Mouse (Mus musculus) embryonic stem cell, embryonic (primary cell): ENCODE measurements around the gene Tfap2d.

Experiments
- CTCF ChIA-PET, 4 experiments: fragments of 300-600 bp in 2 of 4; fragments of 350-600 bp in 2 of 4; sonication (Branson Sonifier 250); formaldehyde crosslinking; loops; one replicate each; lab custom pipeline; 2022; ENCODE audit warnings: inconsistent platforms in 2 of 4; lab: Charles Lee
- POLR2A ChIA-PET, 4 experiments: fragments of 300-600 bp in 2 of 4; fragments of 350-600 bp in 2 of 4; sonication (Branson Sonifier 250); formaldehyde crosslinking; loops; one replicate each; lab custom pipeline; 2022; ENCODE audit warnings: antibody characterized with exemption in 4 of 4, inconsistent platforms in 1 of 4; lab: Charles Lee

Gene Tfap2d

GRCm38 (mm10) chr1:19102631-19103030 is at the start of gene Tfap2d:
Gene Tfap2d, plus strand, starts transcription at chr1:19103022.
- POLR2A ChIA-PET, result no interaction called here
- CTCF ChIA-PET, result no interaction called here

DNA sequence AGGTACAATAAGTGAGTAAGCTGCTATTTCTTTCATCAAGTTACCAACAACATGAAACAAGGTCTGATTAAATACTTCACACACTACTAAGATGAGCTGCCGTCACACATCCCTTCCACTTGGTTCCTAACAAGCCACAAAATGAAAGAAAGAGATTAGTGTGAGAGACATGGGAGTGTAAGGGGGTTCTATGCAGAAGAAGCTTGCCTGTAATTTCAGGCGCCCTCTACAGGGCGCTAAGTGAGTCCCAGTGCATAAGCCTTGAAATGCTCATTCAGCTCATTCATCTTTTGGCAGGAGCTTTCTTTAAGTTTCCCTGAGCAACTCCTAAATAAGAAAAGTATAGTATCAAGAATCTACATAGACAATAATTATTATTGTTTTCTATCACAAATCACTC is 46.5 kb upstream of the Tfap2d start:
- ChIA-PET CTCF (interaction anchor here in 2 of 4 experiments (0.5 to 1.1 kb wide), 9 partner anchors 9 to 693 kb away, joined by 3 to 4 read pairs (median 3); no protein-coding TSS in a partner anchor), POLR2A (no interaction called here)

GRCm38 (mm10) chr1:19056861-19057260 is 46.0 kb upstream of the Tfap2d start:
- ChIA-PET CTCF (interaction anchor here in 1 of 4 experiments (0.5 to 1.1 kb wide), 7 partner anchors 10 to 694 kb away, joined by 3 to 4 read pairs (median 3); no protein-coding TSS in a partner anchor), POLR2A (no interaction called here)

- CTCF ChIA-PET, result interaction anchor here in 3 of 4 experiments (0.5 to 0.6 kb wide), 3 partner anchors 91 to 1426 kb away, joined by 3 to 10 read pairs (median 4); no protein-coding TSS in a partner anchor
- POLR2A ChIA-PET, result interaction anchor here in 1 of 4 experiments (0.7 kb wide), 1 partner anchor 573 kb away, joined by 3 read pairs; no protein-coding TSS in a partner anchor
Observed at GRCm38 (mm10) chr1:19088078-19088477, 14.7 kb upstream of the Tfap2d start.

- CTCF ChIA-PET, result no interaction called here
- POLR2A ChIA-PET, result interaction anchor here in 1 of 4 experiments (0.5 kb wide), 2 partner anchors 142 to 1733 kb away, joined by 3 read pairs; no protein-coding TSS in a partner anchor
Observed at GRCm38 (mm10) chr1:19096921-19097320, 5.9 kb upstream of the Tfap2d start.

- POLR2A ChIA-PET, result no interaction called here
- CTCF ChIA-PET, result no interaction called here
Observed at GRCm38 (mm10) chr1:19103316-19103715, 494 bp downstream of the Tfap2d start.

DNA sequence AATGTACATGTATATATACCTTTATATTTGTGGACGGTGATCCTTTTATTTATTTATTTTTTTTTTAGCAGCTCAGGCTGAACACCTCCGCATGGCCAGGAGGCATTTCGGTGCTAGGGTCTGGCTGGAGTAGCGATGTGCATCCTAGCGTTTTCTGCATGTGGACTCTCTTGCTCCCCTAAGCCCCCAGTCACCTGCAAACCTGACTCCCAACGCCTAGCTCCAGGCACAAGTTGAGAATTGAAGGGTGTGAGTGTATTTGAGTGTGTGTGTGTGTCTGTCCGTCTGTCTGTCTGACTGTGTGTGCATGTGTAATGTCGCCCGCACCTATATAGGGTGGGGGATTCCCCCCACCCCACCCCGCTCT is 937 bp downstream of the Tfap2d start:
- POLR2A ChIA-PET, result no interaction called here

DNA sequence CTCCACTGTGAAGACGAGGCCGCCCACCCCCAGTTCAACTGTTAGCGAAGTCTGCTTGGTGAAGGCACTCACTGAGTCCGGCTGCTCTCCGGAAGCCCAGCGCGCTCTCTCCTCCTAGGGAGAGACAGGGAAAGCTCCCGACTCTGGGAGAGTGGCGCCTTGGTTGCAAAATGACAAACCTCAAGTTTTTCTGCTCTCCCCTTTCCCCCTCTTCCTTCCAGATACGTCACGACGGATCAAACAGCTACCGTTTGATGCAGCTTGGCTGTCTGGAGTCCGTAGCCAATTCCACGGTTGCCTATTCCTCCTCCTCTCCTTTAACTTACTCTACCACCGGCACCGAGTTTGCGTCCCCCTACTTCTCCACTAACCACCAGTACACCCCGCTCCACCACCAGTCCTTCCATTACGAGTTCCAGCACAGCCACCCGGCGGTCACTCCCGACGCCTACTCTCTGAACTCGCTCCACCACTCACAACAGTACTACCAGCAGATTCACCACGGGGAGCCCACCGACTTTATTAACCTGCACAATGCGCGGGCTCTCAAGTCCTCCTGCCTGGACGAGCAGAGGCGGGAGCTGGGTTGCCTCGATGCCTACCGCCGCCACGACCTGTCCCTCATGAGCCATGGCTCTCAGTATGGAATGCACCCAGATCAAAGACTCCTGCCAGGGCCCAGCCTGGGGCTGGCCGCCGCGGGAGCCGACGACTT is 1.5 kb downstream of the Tfap2d start:
- POLR2A ChIA-PET, result interaction anchor here in 1 of 4 experiments (0.6 kb wide), 1 partner anchor 1410 kb away, joined by 3 read pairs; no protein-coding TSS in a partner anchor

More for the DNA sequence above, 937 bp downstream of the Tfap2d start:
- CTCF ChIA-PET, result interaction anchor here in 1 of 4 experiments (0.6 kb wide), 1 partner anchor 129 kb away, joined by 5 read pairs; no protein-coding TSS in a partner anchor

DNA sequence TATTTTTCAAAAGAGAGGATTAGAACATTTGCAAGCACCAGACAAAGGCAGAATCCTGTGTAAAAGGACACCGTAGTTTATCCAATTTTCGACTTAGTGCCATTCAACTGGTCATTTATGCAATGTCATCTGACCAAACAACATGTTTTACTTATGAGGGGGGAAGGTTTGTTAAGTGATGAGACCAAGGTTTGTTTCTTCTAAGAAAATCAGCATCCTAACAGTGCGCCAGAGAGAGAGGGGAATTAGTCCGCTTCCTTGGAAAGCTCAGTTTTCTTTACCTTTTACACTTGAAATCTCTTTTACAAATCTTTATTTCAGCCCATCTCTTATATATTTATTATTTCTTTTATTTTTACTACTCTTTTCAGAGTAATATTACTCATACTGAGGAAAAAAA is 3.6 kb downstream of the Tfap2d start:
- ChIA-PET CTCF (interaction anchor here in 1 of 4 experiments (0.6 kb wide), 1 partner anchor 48 kb away, joined by 4 read pairs; no protein-coding TSS in a partner anchor), POLR2A (no interaction called here)

More for the DNA sequence above, 1.5 kb downstream of the Tfap2d start:
- CTCF ChIA-PET, result interaction anchor here in 3 of 4 experiments (0.6 to 1.0 kb wide), 3 partner anchors 48 to 129 kb away, joined by 3 to 6 read pairs (median 5); no protein-coding TSS in a partner anchor

GRCm38 (mm10) chr1:19106841-19107800 is 4.3 kb downstream of the Tfap2d start:
- CTCF ChIA-PET, result interaction anchor here in 1 of 4 experiments (0.6 kb wide), 1 partner anchor 47 kb away, joined by 4 read pairs; no protein-coding TSS in a partner anchor
- POLR2A ChIA-PET, result no interaction called here

DNA sequence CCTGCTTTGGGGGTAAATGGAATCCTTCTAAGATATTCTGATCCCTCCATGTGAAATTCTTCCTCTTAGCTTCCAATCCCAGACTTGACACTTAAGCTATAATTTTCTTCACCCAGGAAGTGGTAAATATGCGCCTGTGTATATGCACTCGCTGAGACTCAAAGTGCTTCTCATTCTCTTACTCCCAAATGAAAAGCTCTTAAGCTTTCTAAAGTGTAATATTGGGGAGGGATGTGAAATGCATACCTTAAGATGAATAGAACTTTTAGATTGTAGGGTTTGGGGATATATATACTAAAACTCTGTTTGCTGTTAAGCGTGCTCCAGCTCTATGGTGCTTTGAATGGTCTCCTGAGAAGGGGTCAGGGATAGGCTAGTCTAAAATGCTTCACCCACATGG is 5.0 kb downstream of the Tfap2d start:
- POLR2A ChIA-PET, result no interaction called here
- CTCF ChIA-PET, result no interaction called here

DNA sequence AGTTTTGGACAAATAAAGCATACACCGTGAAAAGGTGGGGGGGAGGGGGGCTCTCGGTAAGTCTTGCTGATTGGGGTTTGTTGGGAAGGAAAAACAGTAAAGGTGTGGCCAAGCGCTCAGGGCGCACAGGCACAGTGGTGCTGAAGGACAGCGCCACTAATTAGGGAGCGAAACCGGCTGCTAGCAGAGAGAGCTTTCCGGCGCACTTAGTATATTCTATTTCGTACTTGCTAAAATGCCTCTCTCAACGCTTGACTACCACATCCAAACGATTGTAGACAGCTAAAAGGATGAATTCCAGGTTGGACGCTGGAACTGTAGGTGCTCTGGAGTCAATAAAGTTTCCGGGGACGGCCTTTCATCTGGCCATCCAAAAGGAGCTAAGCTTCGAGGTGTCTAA is 6.9 kb downstream of the Tfap2d start:
- POLR2A ChIA-PET, result interaction anchor here in 1 of 4 experiments (0.7 kb wide), 1 partner anchor 15 kb away, joined by 3 read pairs; no protein-coding TSS in a partner anchor

DNA sequence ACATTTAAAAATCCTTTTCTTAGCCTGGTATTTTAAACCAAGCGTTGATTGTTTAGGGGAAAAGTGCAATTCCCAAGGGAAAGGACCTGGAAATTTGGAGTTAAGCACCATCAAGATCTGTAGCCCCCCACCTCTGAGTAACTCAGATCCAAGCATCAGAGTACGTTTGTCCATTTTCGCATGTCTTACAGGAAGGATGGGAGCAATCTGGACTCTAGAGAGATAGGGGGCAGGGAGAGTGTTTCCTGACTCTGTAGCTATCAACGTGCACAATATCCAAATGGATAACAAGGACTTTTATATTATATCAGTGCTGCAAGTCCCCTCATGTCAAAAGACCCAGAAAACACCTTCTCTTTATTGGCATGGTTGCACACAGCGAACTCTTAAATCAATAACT is 7.4 kb downstream of the Tfap2d start:
- ChIA-PET POLR2A (interaction anchor here in 1 of 4 experiments (0.7 kb wide), 1 partner anchor 16 kb away, joined by 3 read pairs; no protein-coding TSS in a partner anchor), CTCF (no interaction called here)

More for the DNA sequence above, 6.9 kb downstream of the Tfap2d start:
- CTCF ChIA-PET, result no interaction called here

- CTCF ChIA-PET, result no interaction called here
- POLR2A ChIA-PET, result no interaction called here
Observed at GRCm38 (mm10) chr1:19111020-19111419, 8.2 kb downstream of the Tfap2d start.

DNA sequence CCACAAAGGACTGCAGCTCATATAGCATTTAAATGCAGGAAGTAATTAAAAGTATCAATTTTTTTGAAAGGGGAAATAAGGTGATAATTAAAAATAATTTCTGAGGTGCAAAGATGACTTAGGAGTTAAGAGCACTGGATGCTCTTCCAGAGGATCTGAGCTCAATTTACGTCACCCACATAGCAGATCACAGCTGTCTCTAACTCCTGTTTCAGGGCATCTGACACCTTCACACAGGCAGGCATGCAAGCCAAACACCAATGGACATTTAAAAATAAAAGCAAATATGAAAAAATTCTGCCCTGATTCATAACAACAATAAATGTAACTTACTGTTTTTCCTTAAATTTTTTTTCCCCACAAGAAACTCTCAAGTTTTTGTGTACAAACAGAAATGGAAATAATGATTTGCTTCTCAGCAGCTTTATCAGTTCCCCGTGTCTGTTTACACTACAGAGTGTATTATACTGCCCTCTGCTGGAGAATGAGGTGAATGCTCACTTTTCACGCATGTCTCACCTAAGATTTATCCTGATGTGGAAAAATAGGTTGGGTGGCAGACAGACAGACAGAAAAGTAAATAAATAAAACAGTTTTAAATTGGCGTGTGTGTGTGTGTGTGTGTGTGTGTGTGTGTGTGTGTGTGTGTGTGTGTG is 76.0 kb downstream of the Tfap2d start:
- CTCF ChIA-PET, result interaction anchor here in 3 of 4 experiments (0.5 to 1.4 kb wide), 10 partner anchors 9 to 1359 kb away, joined by 3 to 10 read pairs (median 4); no protein-coding TSS in a partner anchor
- POLR2A ChIA-PET, result no interaction called here

- ChIA-PET CTCF (interaction anchor here in 3 of 4 experiments (0.9 to 1.6 kb wide), 7 partner anchors 28 to 1308 kb away, joined by 3 to 4 read pairs (median 3); no protein-coding TSS in a partner anchor), POLR2A (no interaction called here)
Observed at GRCm38 (mm10) chr1:19205649-19206048, 102.8 kb downstream of the Tfap2d start.

DNA sequence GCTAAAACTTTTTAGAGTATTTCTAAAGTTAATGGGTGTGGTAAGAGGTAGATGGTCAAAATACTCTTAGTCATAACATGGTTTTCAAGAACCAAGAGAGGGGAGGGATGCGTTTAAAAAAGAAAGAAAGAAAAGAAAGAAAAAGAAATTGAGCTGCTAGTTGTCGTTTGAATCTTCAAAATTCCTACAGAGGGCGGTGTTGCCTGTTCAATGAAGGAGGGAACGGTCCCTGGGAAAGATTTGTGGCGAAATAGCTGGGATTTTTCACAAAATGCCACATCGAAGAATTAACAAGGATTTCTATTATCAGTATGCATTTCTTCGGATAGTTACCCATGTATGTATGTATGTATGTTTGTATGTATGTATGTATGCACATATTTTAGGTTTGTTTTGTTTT is 103.4 kb downstream of the Tfap2d start:
- CTCF ChIA-PET, result interaction anchor here (0.6 to 1.6 kb wide), 14 partner anchors 9 to 1308 kb away, joined by 3 to 5 read pairs (median 4); no protein-coding TSS in a partner anchor
- POLR2A ChIA-PET, result interaction anchor here in 1 of 4 experiments (0.6 kb wide), 1 partner anchor 627 kb away, joined by 4 read pairs; no protein-coding TSS in a partner anchor

DNA sequence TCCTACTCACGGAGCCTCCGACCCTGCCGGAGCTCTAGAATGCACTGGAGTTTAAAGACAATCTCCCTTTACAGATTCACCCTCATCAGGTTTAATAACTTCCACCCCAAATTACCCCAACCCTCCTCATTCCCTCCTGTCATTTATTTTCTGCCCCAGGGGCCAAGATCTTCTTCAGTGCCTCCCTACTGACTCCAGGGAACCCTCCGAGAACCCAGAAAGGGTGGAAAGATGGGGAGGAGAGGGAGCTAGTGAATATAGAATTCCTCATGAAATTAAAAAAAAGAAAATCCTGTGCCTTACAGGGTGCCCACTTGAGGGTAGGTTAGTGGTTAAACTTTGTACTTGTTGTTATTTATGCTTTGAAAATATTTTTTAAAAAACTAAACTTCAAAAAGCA is 104.8 kb downstream of the Tfap2d start:
- POLR2A ChIA-PET, result no interaction called here
- CTCF ChIA-PET, result no interaction called here
